20 mouse cellular contexts compared by ENCODE assay signal in the genomic region with DNA sequence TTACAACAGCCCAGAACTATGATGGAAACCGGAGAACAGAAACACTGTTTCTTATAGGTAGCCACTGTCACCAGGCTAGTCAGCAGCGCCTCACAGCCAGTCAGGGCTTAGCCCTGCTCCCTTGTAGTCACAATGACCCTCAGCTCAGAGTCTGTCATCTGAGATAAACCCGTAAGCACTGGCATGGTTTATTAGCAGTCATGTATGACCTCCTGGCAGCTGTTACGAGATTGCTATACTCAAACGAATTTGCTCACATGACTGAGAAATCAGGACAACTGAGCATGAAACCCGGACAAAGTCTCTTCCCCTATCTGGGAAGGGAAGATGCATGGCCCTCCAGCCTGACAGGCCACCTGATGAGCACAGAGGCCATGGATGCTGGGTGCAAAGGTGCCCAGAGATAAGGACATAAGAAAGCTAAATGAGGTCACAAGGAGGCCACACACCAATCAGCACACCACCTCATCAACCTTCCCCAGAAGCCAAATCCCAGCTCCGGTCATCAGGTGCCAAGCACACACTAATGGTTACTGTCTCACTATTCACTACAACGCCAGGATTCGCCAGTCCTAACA. TPM values are rescaled to one million over a fixed set of nuclear protein-coding genes. Genes with fewer than 3 reads are reported as not detected.
DNase-seq lines count a peak whose midpoint lies in the region; ATAC-seq and TF ChIP-seq lines count a peak whose summit lies in the region.
"Had no signal": no experiment of that assay in that cellular context is flagged by ENCODE, and none has a peak within 500 bp of the region (broad histone marks: within the 10 kb centered on the region; RNA-seq: fewer than 3 reads in every experiment).

No protein-coding gene starts in this region.

- peaks cover 23% of the 10 kb centered on the region for H3K4me1 ChIP-seq in kidney, embryonic 15.5 days
- peaks cover 5% of the 10 kb centered on the region; the same call in 1 of the 2 replicates for H3K4me1 ChIP-seq in G1E (ENCODE audit: insufficient read depth, low read depth, low read length)
- H3K4me1 ChIP-seq in intestine, postnatal 0 days (replicated peaks; ENCODE audit: control insufficient read depth, insufficient read depth, low read length) = peaks cover 16% of the 10 kb centered on the region
- H3K4me1 ChIP-seq: embryonic facial prominence, embryonic 10.5 days had no signal

- no peaks in the 10 kb centered on the region for H3K36me3 ChIP-seq in kidney, embryonic 15.5 days
- H3K36me3 ChIP-seq in G1E (replicated peaks) = peaks cover 9% of the 10 kb centered on the region
- no peaks in the 10 kb centered on the region; the same call in 1 of the 2 replicates for H3K36me3 ChIP-seq in intestine, postnatal 0 days (ENCODE audit: control insufficient read depth, insufficient read depth)
- H3K36me3 ChIP-seq: embryonic facial prominence, embryonic 10.5 days had no signal

- no peaks in the 10 kb centered on the region for H3K9me3 ChIP-seq in kidney, embryonic 15.5 days (replicated peaks)
- no peaks in the 10 kb centered on the region for H3K9me3 ChIP-seq in G1E (replicated peaks)
- no peaks in the 10 kb centered on the region for H3K9me3 ChIP-seq in intestine, postnatal 0 days (ENCODE audit: control insufficient read depth)
- H3K9me3 ChIP-seq: embryonic facial prominence, embryonic 10.5 days; forebrain, embryonic 15.5 days; hindbrain, embryonic 13.5 days; midbrain, embryonic 10.5 days had no signal

- TF ChIP-seq CTCF in G1E (IDR thresholded peaks at IDR 0.05; ENCODE audit: low read depth, low read length) = no peak
- no peak for TF ChIP-seq CTCF in intestine, postnatal 0 days (IDR thresholded peaks at IDR 0.05; ENCODE audit: low read depth)

- DNase-seq in heart, adult 11 months = peak; percentile 91
- no peak for DNase-seq in heart, postnatal 10 days
- DNase-seq in kidney, postnatal 25 days = no peak
- DNase-seq in G1E (ENCODE audit: low spot score) = no peak
- no peak for DNase-seq in adrenal gland, postnatal 10 days
- DNase-seq: adrenal gland, adult 8-10 months; cerebellum, postnatal 10 days; lung, adult 18-20 months; lung, postnatal 10 days; right cerebral cortex, postnatal 25 days; thymus, postnatal 14 days had no signal

- peak overlapping the region; percentile 70 for H3K27ac ChIP-seq in kidney, embryonic 15.5 days
- peak overlapping the region; percentile 90 for H3K27ac ChIP-seq in intestine, postnatal 0 days (ENCODE audit: low read depth, low read length)
- H3K27ac ChIP-seq: embryonic facial prominence, embryonic 10.5 days; forebrain, embryonic 15.5 days; hindbrain, embryonic 13.5 days; midbrain, embryonic 10.5 days had no signal

- intact Hi-C loops in heart, postnatal 10 days (cut with DNase I) = loop anchor here (10.0 kb wide), 1 partner anchor 1596 kb away; no protein-coding TSS in a partner anchor

- H3K27me3 ChIP-seq in kidney, embryonic 15.5 days = no peaks in the 10 kb centered on the region
- H3K27me3 ChIP-seq in G1E (ENCODE audit: insufficient read depth, low read length) = peaks cover 9% of the 10 kb centered on the region
- H3K27me3 ChIP-seq in intestine, postnatal 0 days (replicated peaks; ENCODE audit: control insufficient read depth, insufficient read depth, low read length) = no peaks in the 10 kb centered on the region
- H3K27me3 ChIP-seq: CH12.LX; forebrain, embryonic 15.5 days; hindbrain, embryonic 13.5 days had no signal

- 67% methylated on average over 9 of the region's 9 CpGs for WGBS in kidney, embryonic 15.5 days
- 38% methylated on average over 9 of the region's 9 CpGs for WGBS in intestine, postnatal 0 days

- no peak for ATAC-seq in kidney, embryonic 15.5 days (replicated peaks; ENCODE audit: low FRiP score)
- peak; percentile 28; the same call in 1 of the 2 replicates for ATAC-seq in G1E (ENCODE audit: extremely low read depth, insufficient number of reproducible peaks, low FRiP score, poor library complexity, severe bottlenecking)
- ATAC-seq in intestine, postnatal 0 days = peak; percentile 93
- ATAC-seq: forebrain, embryonic 15.5 days had no signal

- no peak overlapping the region for H3K4me3 ChIP-seq in kidney, embryonic 15.5 days (replicated peaks)
- H3K4me3 ChIP-seq in G1E (ENCODE audit: low read depth, low read length) = no peak overlapping the region
- H3K4me3 ChIP-seq in intestine, postnatal 0 days (ENCODE audit: low read depth, low read length) = no peak overlapping the region
- H3K4me3 ChIP-seq: embryonic facial prominence, embryonic 10.5 days; forebrain, embryonic 15.5 days; hindbrain, embryonic 13.5 days; midbrain, embryonic 10.5 days had no signal

- no peak overlapping the region for H3K4me2 ChIP-seq in kidney, embryonic 15.5 days
- 0 out of 2 replicates have a peak overlapping the region, but pooled peaks have one; percentile 14 for H3K4me2 ChIP-seq in intestine, postnatal 0 days (replicated peaks; ENCODE audit: low read depth)
- H3K4me2 ChIP-seq: forebrain, embryonic 15.5 days; heart, embryonic 11.5 days; hindbrain, embryonic 13.5 days; liver, embryonic 11.5 days had no signal

- no peak overlapping the region for H3K9ac ChIP-seq in kidney, embryonic 15.5 days
- no peak overlapping the region for H3K9ac ChIP-seq in intestine, postnatal 0 days (ENCODE audit: low read depth, low read length)
- H3K9ac ChIP-seq: forebrain, embryonic 15.5 days; hindbrain, embryonic 13.5 days had no signal

RNA-seq across cellular contexts. Expression of gene Ralgps1, which starts 10.1 kb away (rescaled TPM):
- 1 to 10 TPM; 6.7 to 9.0 TPM for total RNA-seq in heart, postnatal 10 days (2021)
- polyA plus RNA-seq in kidney, embryonic 15.5 days (2015; fragmentation: Nextera tagmentation; extraction: Ambion mirVana) = 5.5 and 5.9 TPM in 2 replicates
- 6.1 and 6.4 TPM in 2 replicates for total RNA-seq in G1E (2014; fragmentation: Nextera tagmentation)
- total RNA-seq in G1E (2017) = 2.3 and 3.4 TPM in 2 replicates
- polyA plus RNA-seq in G1E (2012) = 1.8 TPM in 2 replicates
- 4.0 and 4.9 TPM in 2 replicates for polyA plus RNA-seq in intestine, postnatal 0 days (2015; fragmentation: Nextera tagmentation; extraction: Ambion mirVana)
- 1 to 10 TPM; 4.2 to 6.3 TPM for total RNA-seq in adrenal gland, postnatal 10 days (2021)
